Mouse (Mus musculus) liver, adult (tissue): ENCODE measurements around the gene Zfp30.

Experiments used
- GATA4 ChIP-seq: IDR thresholded peaks from 2 replicates; pipeline ENCODE4 v1.6.1; 2014; ENCODE audit warnings: mild to moderate bottlenecking, low read length; ENCODE audit not compliant: insufficient replicate concordance

The Zfp30 gene

DNA sequence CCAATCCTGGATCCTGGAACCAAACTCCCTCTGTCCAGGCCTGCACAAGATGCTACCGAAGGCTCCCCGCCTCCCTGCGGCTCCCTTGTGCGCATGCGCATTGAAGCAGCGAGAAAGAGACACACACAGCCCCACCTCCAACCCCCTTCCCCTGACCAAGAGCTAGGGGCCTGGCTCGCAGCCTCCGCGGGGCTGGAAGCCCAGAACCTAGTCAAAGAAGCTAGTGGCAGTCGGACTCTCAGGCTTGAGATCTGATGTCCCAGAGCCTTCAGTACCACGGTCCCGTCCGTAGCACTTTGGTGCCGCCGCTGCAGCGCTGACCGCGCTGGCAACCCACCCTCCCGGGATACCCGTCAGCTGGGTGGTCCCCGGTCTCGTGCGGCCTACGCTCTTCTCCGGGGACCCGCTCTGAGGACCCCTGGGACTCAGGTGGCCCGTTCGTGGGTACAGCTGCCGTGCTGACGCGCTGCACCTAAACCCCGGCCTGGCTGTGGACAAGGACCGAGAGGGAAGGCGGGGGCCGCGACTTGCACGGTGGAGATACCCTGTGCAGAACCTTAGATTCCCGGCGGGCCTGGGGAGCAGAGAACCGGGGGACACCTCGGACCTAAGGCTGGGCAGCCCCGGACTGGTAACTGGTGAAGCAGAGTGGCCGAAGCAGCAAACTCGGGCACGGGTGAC lies at the start of gene Zfp30:
TSS of gene Zfp30 (plus strand) at position 128 of the 681 bp plus-strand sequence.
- no peak for TF ChIP-seq GATA4

DNA sequence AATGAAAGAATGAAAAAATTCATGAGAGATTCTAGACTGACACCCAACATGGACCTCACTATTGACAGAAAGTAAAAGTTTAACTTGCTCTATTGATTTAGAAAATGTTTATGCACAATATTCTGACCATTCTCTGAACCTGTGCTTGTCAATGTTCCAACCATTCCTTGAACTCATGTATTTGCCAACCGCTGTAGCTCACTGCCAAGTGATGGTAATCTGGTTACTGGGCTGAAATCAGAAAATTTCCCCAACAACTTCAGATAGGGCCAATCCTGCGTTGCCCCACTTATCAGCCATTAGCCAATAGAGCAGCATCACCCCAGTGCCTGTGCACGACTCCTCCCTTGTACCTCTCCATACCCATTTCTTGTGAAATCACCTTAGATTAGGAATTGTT lies 41.5 kb upstream of the Zfp30 start:
- peak; percentile 90 for TF ChIP-seq GATA4

DNA sequence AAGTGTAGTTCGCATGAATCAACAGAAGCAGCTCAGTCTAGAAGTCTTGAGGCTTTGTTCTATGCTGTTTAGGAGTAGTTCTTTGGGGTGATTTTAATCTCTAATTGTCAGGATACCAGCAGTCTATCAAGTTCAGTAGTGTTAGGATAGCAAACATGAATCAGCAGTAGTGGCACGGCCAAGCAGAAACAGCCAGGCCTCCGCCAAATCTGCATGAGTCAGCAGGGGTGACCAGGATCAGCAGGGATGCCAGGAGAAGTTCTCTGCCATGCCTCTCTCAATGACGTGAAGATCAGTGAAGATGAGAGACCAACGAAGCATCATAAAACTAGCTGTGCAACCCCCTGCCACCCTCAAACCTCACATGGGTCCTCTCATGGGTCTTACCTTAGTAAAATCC lies 23.3 kb upstream of the Zfp30 start:
- no peak for TF ChIP-seq GATA4

DNA sequence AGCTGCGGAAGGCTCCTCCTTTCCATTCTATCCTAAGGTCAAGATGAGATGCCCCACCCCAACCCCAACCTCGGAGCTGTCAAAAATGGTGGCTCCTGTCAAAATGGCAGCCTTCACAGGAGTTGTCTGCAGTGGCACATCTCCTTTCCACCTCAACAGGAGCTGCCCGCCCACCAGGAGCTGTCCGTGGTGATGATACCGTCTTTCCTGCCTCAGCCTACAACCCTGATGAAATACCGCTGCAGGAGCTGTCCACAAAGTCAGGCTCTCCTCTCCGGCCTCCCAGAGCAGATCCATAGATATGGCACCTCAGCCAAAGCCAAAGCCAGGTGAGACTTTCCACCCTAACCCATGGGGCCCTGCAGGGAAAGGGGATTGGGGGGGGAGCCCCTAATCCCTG lies 19.1 kb upstream of the Zfp30 start:
- TF ChIP-seq GATA4 = no peak

DNA sequence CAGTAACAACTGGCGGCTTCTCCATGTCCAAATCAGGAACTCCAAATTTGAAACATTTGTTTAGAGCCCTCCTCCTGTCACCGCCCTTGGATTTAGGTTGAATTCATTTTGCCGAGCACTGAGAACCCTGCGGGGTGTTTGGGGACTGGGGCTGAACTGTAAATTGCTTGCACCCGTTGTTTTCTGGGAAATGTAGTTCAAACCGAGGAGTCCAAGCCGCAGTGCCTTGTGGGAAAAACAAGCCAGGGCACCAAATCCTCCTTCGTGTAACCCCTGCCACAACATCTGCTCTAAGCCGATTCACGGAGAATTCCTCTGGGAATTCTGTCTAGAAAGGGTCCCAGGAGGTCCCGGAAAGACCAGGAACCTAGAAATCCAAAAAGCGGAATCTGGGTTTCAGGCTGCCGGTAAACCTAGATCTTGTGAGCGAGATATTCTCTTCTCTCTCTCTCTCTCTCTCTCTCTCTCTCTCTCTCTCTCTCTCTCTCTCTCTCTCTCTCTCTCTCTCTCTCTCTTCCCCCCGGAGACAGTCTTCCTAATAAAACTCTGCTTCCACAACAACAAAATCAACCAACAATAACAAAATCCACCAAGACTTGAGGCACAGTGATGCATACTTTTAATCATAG lies 16.6 kb upstream of the Zfp30 start:
- TF ChIP-seq GATA4 = 0 out of 2 replicates have a peak, but pooled peaks have one; percentile 25

DNA sequence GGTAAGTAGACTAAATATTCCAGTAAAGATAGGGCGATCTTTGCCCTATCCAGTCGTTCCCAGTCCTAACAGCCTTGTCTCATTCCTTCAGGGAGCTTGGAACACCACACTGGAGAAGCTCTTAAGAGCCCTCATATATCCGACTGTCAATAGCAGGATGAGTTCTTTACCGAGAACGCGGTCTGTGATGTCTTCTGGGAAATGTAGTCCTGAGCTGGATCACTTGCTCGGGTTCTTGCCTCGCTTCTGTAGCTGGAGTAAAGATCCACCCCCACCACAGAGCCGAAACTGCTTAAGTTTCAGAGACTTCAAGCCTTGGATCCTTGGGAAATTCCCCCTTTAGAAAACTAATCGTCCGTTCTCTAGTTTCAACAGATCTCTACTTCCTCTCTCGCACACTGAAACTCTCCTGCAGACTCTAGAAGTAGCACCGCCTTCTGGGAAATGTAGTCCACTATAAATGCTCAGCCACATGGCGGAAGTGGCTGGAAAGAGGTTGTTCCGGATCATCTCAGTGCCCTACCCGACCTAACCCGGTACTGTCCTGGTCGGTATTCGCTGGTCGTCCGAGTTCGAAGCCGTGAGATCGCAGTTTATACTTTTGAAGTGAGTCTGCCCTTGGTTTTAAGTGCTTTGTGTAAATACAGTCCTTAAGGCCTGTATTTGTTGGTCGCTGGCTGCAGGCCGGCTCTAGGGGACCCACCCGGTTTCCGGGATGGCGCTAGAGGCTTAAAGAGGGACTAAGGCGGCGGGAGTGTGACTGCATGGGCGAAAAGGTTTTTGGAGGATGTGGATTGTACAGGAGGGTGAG lies 15.5 kb upstream of the Zfp30 start, which contains the start of gene Zfp84:
TSS of gene Zfp84 (plus strand) at position 463 of the 811 bp plus-strand sequence.
- TF ChIP-seq GATA4 = no peak

DNA sequence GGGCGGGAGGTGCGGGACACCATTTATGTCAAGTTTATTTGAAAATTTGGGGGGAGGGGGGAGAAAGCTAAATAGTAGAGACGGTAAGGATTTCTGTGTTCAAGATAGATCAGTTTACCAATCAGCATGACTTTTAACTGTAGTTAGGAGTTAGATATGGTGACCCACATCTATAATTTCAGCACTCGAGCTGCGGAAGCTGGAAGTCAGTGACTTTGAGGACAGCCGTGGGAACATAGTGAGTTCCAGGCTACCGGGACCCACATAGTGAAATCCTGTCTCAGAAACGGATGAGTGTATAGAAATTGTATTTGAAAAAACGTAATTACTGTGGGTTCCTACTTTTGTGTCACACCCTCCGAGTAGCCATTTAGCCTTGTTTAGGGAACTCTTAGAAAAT lies 14.8 kb upstream of the Zfp30 start:
- TF ChIP-seq GATA4 = no peak

DNA sequence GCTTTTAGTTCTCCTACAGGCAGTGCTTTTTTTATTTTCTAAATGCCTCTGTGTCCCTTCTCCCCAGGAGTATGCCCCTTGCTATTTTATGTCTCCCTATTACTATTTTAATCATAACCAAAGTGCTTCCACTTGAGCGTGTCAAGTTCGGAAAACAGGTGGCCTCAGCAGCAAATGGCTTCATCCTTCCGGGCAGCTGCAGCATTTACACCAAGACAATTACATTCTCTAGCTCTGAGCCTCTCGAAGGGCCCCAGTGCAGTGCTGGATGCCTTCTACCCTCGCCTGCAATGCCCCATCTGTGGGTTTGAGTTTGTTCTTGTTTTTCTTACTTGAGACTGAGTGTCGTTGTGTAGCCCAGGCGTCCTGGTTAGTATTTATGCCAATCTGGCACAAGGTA lies 10.3 kb upstream of the Zfp30 start:
- TF ChIP-seq GATA4 = no peak

DNA sequence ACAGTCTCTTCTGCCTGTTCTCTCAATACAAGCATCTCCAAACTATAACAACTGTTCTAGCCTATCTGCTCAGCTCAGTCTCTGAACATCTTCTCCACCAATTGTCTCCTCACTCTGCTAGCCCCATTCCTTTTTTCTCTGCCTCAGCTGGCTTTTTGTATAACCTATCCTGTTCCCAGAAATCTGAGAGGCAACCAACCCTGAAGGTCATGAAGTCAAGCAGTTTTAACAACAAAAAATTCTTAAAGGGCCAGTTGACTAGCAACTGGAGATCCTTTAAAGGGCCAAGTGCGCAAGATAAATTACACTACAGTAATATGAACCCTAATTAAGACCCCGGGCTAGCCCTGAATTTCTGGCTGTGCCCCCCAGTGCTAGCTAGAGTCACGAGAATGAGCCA lies 9.4 kb upstream of the Zfp30 start:
- no peak for TF ChIP-seq GATA4

DNA sequence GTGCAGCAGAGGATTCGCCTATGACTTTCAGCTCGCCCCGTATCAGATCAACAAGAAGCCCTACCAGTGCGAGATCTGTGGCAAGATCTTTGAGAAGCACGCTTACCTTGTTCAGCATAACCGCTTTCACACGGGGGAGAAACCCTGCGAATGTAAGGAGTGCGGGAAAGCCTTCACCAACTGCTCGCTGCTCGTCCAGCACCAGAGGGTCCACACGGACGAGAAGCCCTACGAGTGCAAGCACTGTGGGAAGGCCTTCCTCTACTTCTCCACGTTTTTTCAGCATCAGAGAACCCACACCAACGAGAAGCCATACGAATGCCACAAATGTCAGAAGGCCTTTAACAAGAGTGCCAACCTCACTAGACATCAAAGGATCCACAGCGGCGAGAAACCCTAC lies 7.2 kb upstream of the Zfp30 start:
- no peak for TF ChIP-seq GATA4

DNA sequence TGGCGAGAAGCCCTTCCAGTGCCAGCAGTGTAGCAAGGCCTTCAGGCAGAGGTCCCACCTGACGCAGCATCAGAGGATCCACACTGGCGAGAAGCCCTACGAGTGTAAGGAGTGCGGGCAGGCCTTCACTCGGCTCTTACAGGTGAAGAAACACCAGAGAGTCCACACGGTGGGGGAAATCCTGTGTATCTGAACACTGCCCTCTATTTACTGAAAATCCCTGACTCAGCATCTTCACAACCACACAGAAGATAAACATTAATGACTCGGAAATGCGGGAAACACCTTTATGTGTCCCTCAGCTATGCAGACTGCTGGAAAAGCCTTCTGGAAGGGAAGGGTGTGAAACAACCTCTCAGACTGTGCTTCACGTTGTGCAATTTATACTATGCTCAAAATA lies 6.4 kb upstream of the Zfp30 start:
- no peak for TF ChIP-seq GATA4

DNA sequence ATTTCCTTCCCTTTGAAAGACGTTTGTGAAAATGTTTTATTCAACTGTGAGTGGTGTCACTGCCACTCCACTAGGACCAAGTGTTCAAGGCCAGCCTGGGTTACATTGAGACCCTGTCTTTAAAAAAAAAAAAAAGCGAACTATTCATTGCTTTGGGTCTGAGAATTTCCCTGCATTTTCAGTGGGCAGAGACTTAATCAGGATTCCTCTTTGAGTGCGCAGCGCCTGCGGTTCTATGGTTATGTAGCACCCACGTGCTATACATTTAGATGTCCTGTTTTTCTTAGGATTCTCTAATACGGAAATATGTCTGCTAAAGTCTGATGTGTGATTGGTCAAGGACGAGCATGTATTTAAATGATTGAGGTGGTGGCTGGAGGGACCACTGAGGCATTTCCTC lies 1.2 kb downstream of the Zfp30 start:
- no peak for TF ChIP-seq GATA4

DNA sequence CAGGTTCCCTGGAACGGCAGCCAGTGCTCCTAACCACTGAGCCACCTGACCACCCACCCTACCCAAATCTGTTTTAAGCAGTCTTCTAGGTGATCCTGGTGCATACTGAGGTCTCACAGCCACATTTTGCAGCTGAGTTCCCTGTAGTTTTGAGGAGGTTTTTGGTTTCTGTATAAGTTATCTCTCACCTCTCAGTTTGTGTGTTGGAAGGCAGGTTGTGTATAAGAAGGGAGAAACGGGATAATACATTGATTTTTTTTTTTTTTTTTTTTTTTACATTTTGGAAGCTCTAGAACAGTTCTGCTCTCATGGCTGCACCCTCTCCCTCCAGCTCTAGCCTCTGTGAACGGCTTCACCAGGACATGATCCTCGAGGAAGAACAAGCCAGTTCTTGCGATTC lies 2.1 kb downstream of the Zfp30 start:
- no peak for TF ChIP-seq GATA4

DNA sequence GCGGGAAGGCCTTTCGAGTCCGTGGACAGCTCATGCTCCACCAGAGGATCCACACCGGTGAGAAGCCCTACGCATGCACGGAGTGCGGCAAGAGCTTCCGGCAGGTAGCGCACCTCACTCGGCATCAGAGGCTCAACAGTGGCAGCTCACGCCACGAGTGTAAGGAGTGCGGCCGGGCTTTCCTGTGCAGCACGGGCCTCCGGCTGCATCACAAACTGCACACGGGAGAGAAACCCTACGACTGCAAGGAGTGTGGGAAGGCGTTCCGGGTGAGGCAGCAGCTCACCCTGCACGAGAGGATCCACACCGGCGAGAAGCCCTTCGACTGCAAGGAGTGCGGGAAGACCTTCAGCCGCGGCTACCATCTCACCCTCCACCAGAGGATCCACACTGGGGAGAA lies 9.1 kb downstream of the Zfp30 start:
- no peak for TF ChIP-seq GATA4

DNA sequence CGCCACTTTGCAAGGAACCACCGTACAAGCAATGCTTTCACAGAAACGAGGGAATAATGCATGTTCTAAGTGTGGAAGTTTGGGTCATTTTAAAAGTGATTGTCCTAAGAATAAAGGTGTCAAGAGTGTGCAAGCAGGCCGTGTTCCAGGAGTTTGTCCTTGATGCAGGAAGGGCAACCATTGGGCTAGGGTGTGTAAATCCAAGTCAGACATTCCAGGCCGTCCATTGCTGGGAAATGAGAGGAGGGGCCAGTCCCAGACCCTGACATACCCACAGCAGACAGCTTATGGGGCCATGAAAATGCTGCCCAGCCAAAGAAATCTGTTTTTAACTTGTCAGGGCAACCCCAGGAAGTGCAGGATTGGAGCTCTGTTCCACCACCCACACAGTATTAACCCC lies 23.2 kb downstream of the Zfp30 start:
- TF ChIP-seq GATA4 = no peak

DNA sequence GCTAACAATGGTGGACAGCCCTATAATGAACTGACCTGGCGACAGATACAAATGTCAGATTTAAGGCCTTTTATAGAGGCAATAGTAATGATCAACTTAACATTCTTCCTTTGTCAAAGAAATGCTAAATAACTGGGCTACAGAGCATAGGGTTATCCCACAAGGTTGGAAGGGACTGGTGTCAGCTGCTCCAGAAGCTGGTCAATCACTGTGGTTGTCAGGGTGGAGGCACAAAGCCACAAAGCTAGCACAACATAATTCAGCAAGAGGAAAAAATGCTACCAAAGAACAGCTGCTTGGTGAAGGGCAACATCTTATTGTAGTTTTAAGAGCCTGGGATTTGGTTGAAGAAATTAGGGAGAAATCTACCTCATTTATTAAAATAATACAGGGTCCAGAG lies 28.4 kb downstream of the Zfp30 start:
- no peak for TF ChIP-seq GATA4
